ENCODE assay signal across 16 mouse cellular contexts in genomic region chr11:38092202-38092601, GRCm38 (mm10).
"Had no signal": no experiment of that assay in that cellular context is flagged by ENCODE, and none has a peak within 500 bp of the region (broad histone marks: within the 10 kb centered on the region; RNA-seq: fewer than 3 reads in every experiment).

No protein-coding gene starts in this region.

- H3K27ac ChIP-seq: lung, embryonic 15.5 days; macrophage; midbrain, embryonic 13.5 days; midbrain, embryonic 15.5 days; neural tube, embryonic 12.5 days; stomach, embryonic 15.5 days; stomach, postnatal 0 days had no signal

- DNase-seq: liver, postnatal 0 days; lung, adult 2 months; lung, postnatal 14 days; lung, postnatal 36 days; right cerebral cortex, postnatal 14 days; thymus, adult 2 months; thymus, postnatal 25 days; thymus, postnatal 4 days had no signal

- H3K4me3 ChIP-seq: lung, embryonic 15.5 days; megakaryocyte, embryonic 14.5 days; midbrain, embryonic 13.5 days; midbrain, embryonic 15.5 days; neural tube, embryonic 12.5 days; stomach, embryonic 15.5 days had no signal
